Mouse (Mus musculus) bone marrow, adult 2 months (tissue): ENCODE measurements around the gene Immp2l.

Source experiments
- CTCF ChIP-seq: fragments of 200-500 bp; IDR thresholded peaks from 2 replicates; pipeline ENCODE4 v1.5.1; 2011; ENCODE audit warnings: low read length, control low read depth; ENCODE audit not compliant: control insufficient read depth, insufficient read depth
- POLR2A ChIP-seq: fragments of 200-500 bp; IDR thresholded peaks from 2 replicates; pipeline ENCODE4 v1.6.1; 2011; ENCODE audit warnings: low read depth, mild to moderate bottlenecking, control low read depth, low read length, borderline replicate concordance; ENCODE audit not compliant: control insufficient read depth

DNA sequence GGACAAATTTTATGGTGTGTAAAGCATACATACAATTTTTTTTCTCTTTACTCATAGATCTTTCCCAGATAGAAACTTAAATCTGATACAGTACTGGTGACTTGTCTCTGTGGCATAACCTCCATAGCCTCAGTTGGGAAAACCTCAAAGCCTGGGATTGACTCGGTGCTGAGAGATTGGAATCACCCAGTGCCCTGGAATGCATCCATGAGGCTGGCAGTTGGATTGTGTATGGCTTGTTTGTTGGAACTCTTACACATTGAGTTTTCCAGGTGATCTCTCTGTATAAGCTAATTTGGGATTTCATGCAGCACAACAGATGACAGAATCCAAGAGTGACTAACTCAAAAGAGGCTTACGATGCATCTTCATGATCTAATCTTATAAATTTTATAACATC, 815.4 kb downstream of the Immp2l start:
- TF ChIP-seq POLR2A (no peak), CTCF (no peak)
